Mouse (Mus musculus): ENCODE results near the gene Plin4.
"Not testable (repeated sequence)": the region's sequence is repeated elsewhere in the genome, so short reads cannot be mapped to it uniquely, and the experiment has no call there.

The Plin4 gene

DNA sequence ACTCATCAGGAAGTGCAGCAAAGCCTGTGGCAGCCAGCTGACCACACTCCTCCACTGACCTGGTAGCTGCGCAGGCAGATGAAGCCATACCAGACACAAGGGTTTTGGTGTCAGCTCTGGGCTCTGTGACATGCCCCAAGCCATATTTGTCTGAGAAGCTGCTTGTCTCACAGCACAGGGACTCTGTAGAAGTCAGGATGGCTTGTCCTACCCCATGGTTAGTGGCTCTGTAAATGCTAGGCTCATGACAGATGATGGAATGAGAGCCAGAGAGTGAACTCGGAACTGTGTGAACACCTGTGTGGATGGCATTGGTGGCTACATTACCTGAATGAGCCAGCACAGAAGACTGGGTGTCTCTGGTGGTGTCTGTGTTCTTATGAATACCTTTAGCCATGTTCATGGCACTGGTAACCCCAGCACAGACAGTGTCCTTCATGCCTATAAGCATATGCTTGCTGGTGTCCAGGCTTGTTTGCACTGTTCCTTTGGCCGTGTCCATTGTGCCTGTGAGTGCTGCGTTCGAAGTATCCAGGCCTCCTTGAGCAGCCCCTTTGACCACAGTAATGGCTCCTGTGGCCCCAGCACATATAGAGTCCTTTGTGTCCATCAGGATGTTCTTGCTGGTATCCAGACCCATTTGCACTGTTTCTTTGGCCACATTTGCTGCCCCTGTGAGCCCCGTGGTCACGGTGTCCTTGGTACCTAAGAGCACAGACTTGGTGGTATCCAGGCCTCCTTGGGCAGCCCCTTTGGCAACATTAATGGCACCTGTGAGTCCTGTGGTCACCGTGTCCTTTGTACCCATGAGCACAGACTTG is 5.9 kb downstream of the Plin4 start:
- DNase-seq (ENCODE audit: low read depth in 1 of 2, low spot score in 2 of 2), result no peak

DNA sequence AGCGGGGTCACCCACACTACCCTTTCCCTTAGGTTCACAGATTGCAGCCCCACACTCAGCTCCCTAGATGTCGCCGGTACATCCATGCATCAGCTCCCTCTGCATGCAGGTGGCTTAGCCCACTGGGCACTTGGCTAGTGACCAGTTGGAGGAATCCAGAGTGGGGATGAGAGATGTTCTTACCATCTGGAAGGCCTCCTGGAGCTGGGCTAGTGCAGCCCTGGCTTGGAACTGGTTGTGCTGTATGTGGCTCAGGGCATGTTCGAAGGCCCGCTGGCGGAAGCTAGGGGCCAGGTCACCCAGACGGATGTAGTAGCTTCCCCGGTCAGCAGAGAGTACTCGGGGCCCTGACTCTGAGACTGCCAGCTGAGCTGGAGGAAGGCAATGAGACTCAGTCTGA is 6.7 kb downstream of the Plin4 start:
- DNase-seq (ENCODE audit: low read depth in 1 of 2, low spot score in 2 of 2), result no peak

DNA sequence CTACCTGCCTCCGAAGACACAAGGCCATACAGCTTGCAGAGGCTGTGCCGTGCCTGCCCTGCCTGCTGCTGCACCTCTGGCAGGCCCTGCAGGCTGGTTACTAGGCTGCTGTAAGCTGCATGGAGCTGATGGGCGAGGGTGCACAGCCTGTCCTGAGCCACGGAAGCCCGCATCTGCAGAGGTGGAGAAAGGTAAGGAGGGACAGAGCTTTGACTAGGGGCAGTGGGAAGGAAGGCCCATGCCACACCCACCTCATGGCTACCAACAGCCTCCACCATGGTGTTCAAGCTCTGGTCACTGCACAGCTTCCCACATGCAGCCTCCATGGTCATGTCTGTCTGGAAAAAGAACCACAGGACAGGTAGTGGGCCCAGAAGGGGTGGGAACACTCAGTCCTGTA is 7.4 kb downstream of the Plin4 start:
- DNase-seq (ENCODE audit: low read depth in 1 of 2, low spot score in 2 of 2), result no peak

DNA sequence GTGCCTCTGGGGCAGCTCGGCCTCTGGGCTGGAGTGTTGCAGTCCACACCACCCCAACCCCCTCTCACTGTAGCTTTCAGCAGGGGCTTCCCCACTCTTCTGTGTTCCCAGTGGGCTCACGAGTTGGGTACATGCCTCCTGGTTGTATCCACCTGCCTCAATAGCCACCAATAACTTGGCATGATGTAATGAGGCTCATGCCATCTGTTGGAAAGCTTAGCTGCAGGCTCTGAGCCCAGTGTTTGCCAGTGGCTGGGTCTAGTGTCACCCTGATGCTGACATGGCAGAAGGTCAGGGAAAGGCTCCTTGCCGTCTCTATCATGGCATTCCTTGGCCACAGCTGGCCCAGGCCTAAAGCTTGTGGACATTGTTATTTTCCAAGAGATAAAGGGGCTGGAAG is 8.8 kb downstream of the Plin4 start:
- DNase-seq (ENCODE audit: low read depth in 1 of 2, low spot score in 2 of 2), result no peak

DNA sequence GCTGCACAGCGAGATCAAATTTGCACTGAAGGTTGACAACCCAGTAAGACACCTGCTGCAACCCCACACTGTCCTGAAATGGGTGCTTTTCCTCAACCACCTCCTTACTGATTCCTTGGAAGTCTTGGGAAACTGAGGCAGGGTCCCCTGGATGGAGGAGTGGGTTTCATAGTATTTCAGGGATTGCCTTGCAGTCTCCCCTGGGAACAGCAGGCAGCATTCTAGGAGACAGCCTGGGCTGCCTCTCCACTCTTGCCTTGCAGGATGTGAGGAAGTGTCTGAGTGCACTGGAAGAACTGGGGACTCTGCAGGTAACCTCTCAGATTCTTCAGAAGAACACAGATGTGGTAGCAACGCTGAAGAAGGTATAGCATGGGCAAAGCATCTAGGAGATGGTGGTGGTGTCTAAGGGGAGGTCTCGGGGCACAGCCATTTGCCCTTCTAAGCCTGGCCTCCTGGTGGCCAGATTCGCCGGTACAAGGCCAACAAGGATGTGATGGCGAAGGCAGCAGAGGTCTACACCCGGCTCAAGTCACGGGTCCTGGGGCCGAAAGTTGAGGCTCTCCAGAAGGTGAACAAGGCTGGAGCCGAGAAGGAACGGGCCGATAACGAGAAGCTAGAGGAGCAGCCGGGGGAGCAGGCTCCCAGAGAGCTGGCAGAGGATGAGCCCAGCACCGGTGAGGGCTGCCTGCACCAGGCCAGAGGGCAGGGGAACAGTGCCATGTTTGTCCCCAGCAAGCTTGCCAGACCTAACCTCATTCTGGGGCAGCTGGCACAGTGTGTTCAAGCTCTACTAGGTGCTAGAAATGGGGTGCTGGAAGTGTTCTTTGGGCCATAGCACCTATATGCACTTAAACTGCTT is 10.7 kb downstream of the Plin4 start:
- no peak for DNase-seq (ENCODE audit: low read depth in 1 of 2, low spot score in 2 of 2)

DNA sequence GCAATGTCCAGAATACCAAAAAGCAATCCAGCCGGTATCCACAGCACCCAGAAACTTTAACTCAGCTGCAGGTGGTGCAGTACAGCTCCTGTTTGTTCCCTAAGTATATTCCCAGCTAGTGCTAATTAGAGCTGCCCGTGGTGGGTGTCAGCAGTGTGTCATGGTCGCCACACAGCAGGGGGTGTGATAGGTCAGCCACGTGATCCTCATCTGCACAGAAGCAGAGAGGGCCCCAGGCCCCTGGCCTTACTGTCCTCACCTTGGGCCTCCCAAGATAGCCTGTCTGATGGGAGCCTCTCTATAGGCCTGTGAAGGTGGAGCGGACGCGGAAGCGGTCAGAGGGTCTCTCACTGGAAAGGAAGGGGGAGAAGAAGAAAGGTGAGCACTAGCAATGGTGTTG is 11.4 kb downstream of the Plin4 start:
- no peak for DNase-seq (ENCODE audit: low read depth in 1 of 2, low spot score in 2 of 2)

DNA sequence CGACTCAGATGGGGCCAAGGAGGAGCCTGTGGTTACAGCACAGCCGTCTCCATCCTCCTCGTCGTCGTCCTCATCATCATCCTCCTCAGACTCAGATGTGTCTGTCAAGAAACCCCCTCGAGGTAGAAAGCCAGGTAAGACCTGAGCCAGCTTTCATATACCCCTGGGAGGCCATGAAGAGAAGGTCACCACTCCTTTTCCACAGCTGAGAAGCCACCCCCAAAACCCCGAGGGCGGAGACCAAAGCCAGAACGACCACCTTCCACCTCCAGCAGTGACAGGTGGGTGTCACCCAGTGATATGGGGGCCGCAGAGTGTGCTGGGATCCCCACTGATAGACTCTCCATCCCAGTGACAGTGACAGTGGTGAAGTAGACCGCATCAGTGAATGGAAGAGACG is 12.7 kb downstream of the Plin4 start:
- DNase-seq (ENCODE audit: low read depth in 1 of 2, low spot score in 2 of 2), result no peak

DNA sequence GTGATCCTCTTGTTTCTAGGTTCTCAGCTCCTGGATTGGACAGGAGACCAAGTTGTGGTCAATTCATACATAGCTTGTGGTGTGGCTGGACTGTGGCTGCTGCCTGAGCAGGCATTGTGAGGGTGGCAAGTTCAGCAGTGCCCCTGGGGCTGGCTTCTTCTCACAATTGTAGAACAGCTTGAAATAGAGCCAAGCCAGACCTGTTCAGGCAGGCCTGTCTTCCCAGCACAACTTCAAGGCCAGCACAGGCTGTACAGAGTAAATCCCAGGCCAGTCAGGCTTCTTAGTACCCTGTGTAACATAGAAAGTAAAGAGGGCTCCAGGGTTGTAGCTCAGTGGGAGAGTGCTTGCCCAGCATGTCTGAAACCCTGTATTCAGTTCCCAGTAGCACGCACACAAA is 16.8 kb downstream of the Plin4 start:
- DNase-seq (ENCODE audit: low read depth in 1 of 2, low spot score in 2 of 2), result no peak

DNA sequence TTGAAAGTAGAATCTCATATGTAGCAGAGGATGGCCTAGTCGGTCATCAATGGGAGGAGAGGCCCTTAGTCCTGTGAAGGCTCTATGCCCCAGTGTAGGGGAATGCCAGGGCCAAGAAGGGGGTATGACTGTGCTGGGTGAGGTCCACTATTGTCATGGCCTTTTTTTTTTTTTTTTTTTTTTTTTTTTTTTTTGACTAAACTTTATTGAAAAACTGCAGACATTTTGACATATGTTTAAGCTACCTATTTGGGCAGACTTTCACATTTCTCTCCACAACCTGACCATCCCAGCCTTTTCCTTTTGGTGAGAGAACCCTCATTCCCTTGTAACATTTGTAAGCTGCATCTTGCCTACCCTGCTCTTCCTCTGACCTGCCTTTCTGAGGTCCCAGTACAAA is 17.3 kb downstream of the Plin4 start:
- DNase-seq (ENCODE audit: low read depth in 1 of 2, low spot score in 2 of 2), result no peak

DNA sequence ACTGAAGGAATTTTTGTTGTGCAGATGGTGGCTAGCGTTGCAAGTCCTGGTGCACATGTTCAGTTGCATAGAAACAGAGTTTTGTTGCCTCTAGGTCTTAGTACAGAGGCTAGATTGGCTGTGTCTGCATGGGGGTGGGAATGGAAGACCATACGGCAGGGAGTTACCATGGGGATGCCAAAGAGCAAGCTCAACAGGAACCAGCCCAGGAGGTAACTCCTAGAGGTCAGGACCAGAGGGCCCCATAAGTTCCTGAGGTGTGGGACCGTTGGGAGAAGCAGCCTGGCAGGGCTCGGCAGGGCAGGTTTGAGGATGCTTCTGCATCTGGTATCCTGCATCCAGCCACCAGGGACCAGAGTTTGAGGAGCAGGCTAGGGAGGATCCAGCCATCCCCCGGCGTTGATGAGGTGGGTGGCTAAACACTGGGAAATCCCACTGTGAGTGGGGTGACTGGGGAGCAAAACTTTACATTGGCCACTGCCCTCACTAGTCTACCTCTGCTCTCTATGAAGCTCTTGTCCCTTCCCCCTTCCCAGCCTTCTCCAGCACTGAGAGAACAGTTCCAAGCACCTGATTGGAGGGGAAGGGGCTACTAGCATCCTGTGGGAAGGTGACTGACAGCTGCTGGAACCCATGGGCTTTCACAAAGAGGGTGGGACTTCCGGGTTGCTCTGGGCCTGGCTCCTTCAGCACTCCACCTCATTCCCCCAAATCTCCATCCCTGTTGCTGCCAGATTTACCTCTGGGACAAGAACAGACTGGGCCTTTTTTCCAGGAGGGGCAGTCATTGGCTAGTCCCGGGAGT is 28.6 kb downstream of the Plin4 start:
- DNase-seq (ENCODE audit: low read depth in 1 of 2, low spot score in 2 of 2), result no peak

DNA sequence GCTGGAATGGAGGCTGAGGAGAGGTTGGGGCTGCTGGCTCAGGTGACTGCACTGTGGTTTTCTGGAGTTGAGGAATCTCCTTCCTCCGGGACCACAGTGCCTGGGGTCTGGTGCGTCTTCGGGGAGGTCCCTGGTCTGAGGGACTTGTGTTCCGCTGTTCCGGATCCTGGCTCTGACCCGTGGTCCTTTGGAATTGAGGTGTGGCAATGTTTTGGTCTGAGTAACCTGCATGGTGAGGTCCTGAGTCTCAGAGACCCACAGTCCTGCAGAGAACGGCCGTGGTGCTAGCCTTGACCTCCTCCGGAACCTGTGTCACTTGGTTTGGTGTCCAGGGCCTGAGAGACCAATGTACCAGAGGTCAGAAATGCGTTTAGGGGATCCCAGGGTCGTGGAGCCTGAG is 29.7 kb downstream of the Plin4 start:
- peak in 1 of 2 experiments; percentile 8 for DNase-seq (ENCODE audit: low read depth in 1 of 2, low spot score in 2 of 2)

DNA sequence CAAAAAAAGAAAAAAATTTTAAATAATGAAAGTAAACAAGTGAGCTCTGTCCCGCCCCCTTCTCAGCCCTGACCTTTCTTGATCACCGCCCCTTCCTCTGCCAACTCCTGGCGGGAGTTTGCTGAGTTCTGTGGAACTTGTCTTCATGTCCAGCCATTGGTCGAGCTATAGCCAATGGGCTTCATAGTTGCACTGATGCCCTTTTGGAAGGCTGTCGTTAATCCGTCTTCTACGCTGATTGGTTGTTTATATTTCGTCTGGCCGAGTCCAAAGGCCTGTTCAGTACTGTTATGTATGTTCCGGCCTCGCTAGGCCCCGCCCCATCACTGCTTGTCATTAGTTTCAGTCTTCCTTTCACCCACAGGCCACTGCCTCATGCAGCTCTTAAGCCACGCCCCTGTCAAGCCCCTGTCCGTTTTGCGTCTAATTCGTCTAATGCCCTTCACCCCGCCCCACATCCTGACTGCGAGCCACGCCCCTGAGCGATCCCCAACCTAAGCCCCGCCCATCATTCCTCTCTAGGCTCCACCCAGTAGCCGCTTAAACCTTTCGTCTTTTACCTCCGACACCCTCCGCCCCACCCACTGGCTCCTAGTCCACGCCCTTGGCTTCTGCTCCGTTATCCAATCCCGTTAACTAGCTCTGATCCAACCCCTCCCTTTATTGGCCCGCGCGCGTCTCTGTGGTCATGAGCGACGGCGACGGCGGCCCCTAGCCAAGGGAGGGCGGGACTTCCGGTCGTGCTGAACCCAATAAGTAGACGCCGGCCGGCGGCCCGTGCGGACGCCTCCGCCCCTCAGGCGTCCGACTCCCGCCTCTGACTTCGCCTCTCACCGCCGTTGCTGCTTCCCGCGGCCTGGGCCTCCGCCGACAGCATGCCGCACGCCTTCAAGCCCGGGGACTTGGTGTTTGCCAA is 30.5 kb downstream of the Plin4 start, which contains the start of gene Hdgfl2:
Gene Hdgfl2, plus strand, starts transcription at position 755 of the 916 bp plus-strand sequence.
- peak; percentile 99 to 100 for DNase-seq (ENCODE audit: low read depth in 1 of 2, low spot score in 2 of 2)

DNA sequence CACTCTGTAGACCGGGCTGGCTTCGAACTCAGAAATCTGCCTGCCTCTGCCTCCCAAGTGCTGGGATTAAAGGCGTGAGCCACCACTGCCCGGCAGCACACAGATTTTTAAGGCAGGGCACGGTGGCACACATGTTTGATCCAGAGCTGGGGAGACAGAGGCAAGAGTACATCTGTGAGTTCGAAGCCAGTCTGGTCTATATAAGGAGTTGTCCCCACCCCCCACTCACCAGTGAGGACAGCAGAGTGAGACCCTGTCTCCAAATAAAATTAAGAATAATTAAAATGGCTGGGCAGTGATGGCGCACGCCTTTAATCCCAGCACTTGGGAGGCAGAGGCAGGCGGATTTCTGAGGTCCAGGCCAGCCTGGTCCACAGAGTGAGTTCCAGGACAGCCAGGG is 31.2 kb downstream of the Plin4 start:
- not testable (repeated sequence) for DNase-seq (ENCODE audit: low read depth in 1 of 2, low spot score in 2 of 2)

DNA sequence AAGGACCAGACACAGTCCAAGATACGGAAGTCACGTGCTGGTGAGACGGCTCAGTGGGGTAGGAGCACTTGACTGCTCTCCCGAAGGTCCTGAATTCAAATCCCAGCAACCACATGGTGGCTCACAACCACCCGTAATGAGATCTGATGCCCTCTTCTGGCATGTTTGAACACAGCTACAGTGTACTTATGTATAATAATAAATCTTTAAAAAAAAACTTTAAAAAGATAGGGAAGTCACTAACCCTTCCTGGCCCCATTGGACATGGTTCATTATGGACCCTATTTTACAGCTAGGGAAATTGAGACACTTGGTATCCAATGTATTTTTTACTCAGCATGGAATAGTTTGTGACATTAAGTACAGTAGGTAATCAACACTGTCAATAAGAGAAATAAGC is 32.1 kb downstream of the Plin4 start:
- no peak for DNase-seq (ENCODE audit: low read depth in 1 of 2, low spot score in 2 of 2)

DNA sequence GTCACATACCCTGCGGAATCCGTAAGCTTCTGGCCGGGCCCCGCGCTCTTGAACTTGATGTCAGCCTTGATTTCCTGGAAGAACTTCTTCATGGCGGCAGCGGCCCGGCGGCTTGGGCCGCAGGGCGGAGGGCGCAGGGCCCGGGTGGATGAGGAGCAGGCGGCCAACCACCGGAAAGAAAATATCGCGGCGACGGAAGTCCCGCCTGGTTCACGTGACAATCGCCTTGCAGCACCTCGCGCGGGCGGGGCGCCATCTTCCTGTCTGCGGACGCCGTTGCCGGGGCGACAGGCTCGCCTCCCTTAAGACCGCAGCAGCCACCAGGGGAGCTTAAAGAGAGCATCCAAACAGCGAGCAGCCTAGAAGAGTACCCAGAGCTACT is 34.8 kb downstream of the Plin4 start, which contains the start of gene Ubxn6:
Gene Ubxn6, minus strand, starts transcription at position 202 of the 382 bp plus-strand sequence.
- DNase-seq (ENCODE audit: low read depth in 1 of 2, low spot score in 2 of 2), result peak; percentile 92 to 93

DNA sequence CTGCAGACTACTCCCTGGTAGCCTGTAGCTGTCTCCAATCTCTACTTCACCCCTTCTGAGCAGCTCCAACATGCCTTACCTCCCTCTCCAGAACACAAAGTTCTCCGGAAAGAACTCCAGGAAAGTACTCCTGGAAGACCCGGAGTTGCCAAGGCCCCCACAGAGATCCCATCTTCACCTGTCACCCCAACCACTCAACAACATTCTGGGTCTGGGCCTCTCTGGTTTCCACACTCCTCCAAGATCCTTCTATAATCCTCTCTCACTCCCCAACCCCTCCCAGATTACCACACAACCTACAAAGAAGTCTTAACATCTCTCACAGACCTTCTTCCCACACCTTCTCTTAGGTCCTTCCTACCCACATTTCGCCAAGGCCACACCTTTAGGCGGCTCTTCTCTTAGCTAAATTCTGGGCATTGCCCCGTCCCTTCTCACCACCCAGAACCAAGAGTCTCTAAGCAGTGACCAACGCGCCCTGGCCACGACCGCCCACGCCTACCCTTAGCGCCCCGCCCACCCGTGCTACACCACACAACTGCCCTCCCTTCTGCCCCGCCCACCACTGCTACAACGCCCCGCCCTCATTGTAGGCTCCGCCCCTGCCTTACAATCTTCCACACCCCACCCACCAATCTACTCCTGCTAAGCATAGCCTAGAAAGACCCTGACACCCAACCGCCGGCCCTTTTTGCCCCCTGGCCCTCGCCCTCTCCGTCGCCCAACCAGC is 35.3 kb downstream of the Plin4 start:
- peak; percentile 52 to 78 for DNase-seq (ENCODE audit: low read depth in 1 of 2, low spot score in 2 of 2)

DNA sequence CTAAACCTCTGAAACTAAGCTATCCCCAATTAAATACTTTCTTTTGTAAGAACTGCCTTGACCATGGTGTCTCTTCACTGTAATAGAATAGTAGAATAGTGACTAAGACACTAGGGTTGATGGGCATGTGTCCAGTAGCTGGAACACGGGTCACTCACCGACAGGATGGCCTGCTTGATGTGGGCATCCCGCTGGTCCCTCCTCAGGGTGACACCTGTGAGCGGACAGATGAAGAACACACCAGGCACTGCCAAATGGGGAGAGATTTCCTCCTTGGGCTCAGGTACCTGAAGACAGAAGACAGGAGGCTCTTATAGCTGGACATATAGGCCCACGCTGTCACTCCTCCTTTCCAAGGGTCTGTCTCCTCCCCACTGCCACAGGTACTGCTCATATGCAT is 37.4 kb downstream of the Plin4 start:
- no peak for DNase-seq (ENCODE audit: low read depth in 1 of 2, low spot score in 2 of 2)

DNA sequence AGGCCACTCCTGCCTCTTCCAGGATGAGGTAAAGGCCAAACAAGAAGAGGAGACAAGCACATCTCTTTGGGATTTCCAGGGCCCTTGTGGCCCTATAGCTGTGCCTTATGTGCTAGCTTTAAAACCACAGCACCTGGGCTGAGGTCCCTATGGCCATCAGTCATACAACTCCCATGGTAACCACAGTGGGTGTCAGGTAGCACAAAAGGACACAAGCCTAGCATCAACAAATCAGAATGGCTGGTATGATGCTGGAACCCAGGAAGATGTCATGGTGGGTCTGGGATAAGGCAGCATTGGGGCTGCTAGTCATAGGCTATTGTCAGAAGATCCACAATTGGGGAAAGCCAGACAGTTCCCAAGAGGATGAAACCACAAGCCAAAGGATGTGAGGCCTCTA is 38.5 kb downstream of the Plin4 start:
- DNase-seq (ENCODE audit: low read depth in 1 of 2, low spot score in 2 of 2), result no peak

DNA sequence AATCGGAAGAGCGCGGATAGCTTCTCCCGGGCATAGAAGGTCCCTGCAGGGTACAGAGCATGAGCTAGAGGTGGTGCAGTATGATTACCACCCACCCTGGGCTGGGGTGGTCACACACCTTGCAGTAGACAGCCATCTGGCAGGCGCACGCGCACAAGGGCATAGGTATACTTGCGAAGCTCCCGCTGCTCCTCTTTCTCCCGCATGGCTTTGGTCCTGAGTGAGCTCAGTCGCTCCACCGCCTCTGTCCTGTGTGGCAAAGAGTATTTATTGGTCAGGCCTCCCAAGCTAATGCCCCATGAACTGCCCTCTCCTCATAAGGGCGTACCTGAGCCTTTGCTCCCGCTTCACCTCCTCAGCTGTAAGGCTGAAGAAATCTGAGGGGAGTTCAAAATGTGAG is 40.5 kb downstream of the Plin4 start:
- DNase-seq (ENCODE audit: low read depth in 1 of 2, low spot score in 2 of 2), result no peak

DNA sequence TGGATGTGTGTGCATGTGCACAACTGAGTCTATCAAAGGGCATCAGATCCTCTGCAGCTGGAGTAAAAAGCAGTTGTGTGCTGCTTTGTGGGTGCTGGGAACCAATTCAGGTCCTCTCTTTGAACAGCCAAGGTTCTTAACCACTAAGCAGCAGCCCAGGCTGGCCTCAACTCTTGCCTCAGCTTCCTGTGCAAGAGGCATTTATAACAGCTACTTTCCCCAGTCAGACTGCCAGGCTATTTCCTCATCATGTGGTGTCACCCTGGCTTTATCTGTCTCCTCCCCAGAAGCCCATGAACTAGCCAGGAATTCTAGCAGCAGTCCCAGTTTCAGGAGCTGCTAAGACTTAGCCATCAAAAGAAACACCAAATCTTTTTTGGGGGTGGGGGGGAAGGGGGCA is 43.2 kb downstream of the Plin4 start:
- no peak for DNase-seq (ENCODE audit: low read depth in 1 of 2, low spot score in 2 of 2)

Data from monocyte, adult 2 months (primary cell).